Comparison of ENCODE assay signal across 8 mouse cellular contexts in genomic region chr17:5890429-5890828, GRCm38 (mm10). TPM values are rescaled to one million over a fixed set of nuclear protein-coding genes. Genes with fewer than 3 reads are reported as not detected.
DNase-seq lines count a peak whose midpoint lies in the region; ATAC-seq and TF ChIP-seq lines count a peak whose summit lies in the region.

No protein-coding gene starts in this region.

- H3K27me3 ChIP-seq in kidney, adult 2 months (replicated peaks; ENCODE audit: control insufficient read depth, insufficient read depth, low read length): no peaks in the 10 kb centered on the region
- no peaks in the 10 kb centered on the region for H3K27me3 ChIP-seq in kidney, embryonic 15.5 days

- DNase-seq in kidney, adult 2 months: peak; percentile 88
- DNase-seq in adrenal gland, postnatal 4 days (ENCODE audit: low spot score in 2 of 2): peak; percentile 83 to 85
- DNase-seq in heart, postnatal 4 days: peak; percentile 93
- DNase-seq in left cerebral cortex, postnatal 4 days: peak; percentile 78
- peak; percentile 61 to 84 for DNase-seq in natural killer cell, adult 2 months (ENCODE audit: low spot score in 2 of 2)
- peak; percentile 70 for DNase-seq in testis, postnatal 14 days (ENCODE audit: low spot score)

- no peak overlapping the region for H3K4me2 ChIP-seq in kidney, embryonic 15.5 days

- H3K9ac ChIP-seq in kidney, embryonic 15.5 days: no peak overlapping the region

- WGBS in kidney, adult 2 months: 34% methylated on average over 8 of the region's 8 CpGs
- WGBS in kidney, embryonic 15.5 days: 47% methylated on average over 8 of the region's 8 CpGs

- intact Hi-C loops in left cerebral cortex, postnatal 4 days (cut with DNase I): no loop called here

- ATAC-seq in kidney, embryonic 15.5 days (replicated peaks; ENCODE audit: low FRiP score): no peak

- peaks cover 28% of the 10 kb centered on the region for H3K4me1 ChIP-seq in kidney, adult 2 months (ENCODE audit: control insufficient read depth, insufficient read depth, low read length)
- H3K4me1 ChIP-seq in kidney, embryonic 15.5 days: peaks cover 42% of the 10 kb centered on the region
- H3K4me1 ChIP-seq in embryonic fibroblast, embryonic 13.5 days (ENCODE audit: control insufficient read depth, insufficient read depth, low read length): peaks cover 13% of the 10 kb centered on the region

- no peak for TF ChIP-seq POLR2A in kidney, adult 2 months (IDR thresholded peaks at IDR 0.05; ENCODE audit: low read depth, low read length)
- no peak for TF ChIP-seq POLR2A in embryonic fibroblast, embryonic 13.5 days (IDR thresholded peaks at IDR 0.05; ENCODE audit: low read depth, low read length)

- no peak overlapping the region for H3K27ac ChIP-seq in kidney, adult 2 months (ENCODE audit: insufficient read depth, low read depth, low read length)
- H3K27ac ChIP-seq in kidney, embryonic 15.5 days: no peak overlapping the region
- no peak overlapping the region for H3K27ac ChIP-seq in embryonic fibroblast, embryonic 13.5 days (ENCODE audit: insufficient read depth, low read length)

- TF ChIP-seq CTCF in kidney, adult 2 months (conservative IDR thresholded peaks at IDR 0.05; ENCODE audit: insufficient read depth, insufficient read length, low read depth, low read length): peak; percentile 93
- peak; percentile 80 for TF ChIP-seq CTCF in embryonic fibroblast, embryonic 13.5 days (IDR thresholded peaks at IDR 0.05; ENCODE audit: borderline replicate concordance, insufficient read depth, low read length)

- no peaks in the 10 kb centered on the region; the same call in 1 of the 2 replicates for H3K36me3 ChIP-seq in kidney, adult 2 months (ENCODE audit: control insufficient read depth, insufficient read depth, low read length)
- peaks cover 16% of the 10 kb centered on the region for H3K36me3 ChIP-seq in kidney, embryonic 15.5 days

- H3K4me3 ChIP-seq in kidney, adult 2 months (ENCODE audit: insufficient read depth, low read depth, low read length): no peak overlapping the region
- H3K4me3 ChIP-seq in kidney, embryonic 15.5 days (replicated peaks): no peak overlapping the region
- H3K4me3 ChIP-seq in embryonic fibroblast, embryonic 13.5 days (ENCODE audit: insufficient read depth, low read length): no peak overlapping the region

- no peaks in the 10 kb centered on the region for H3K9me3 ChIP-seq in kidney, embryonic 15.5 days (replicated peaks)

RNA-seq across cellular contexts. Expression of gene Snx9, which starts 49.3 kb away (rescaled TPM):
- polyA plus RNA-seq in kidney, adult 2 months (2012; rRNA removed): 55.3 and 56.6 TPM in 2 replicates
- polyA plus RNA-seq in kidney, embryonic 15.5 days (2015; fragmentation: Nextera tagmentation; extraction: Ambion mirVana): 34.8 and 36.4 TPM in 2 replicates
- total RNA-seq in adrenal gland, postnatal 4 days (2021): 10 to 100 TPM; 52.0 to 57.6 TPM
- polyA plus RNA-seq in embryonic fibroblast, embryonic 13.5 days (2011; ENCODE audit: insufficient read length, low read depth, missing spikeins): 89.9 and 109 TPM in 2 replicates
- 10 to 100 TPM; 38.0 to 39.0 TPM for total RNA-seq in heart, postnatal 4 days (2021)
- 10 to 100 TPM; 10.2 to 10.4 TPM for total RNA-seq in left cerebral cortex, postnatal 4 days (2021)

RNA-seq across cellular contexts. Expression of gene Synj2, which starts 50.7 kb away (rescaled TPM):
- 1.5 and 1.8 TPM in 2 replicates for polyA plus RNA-seq in kidney, adult 2 months (2012; rRNA removed)
- 3.2 and 3.8 TPM in 2 replicates for polyA plus RNA-seq in kidney, embryonic 15.5 days (2015; fragmentation: Nextera tagmentation; extraction: Ambion mirVana)
- 10 to 100 TPM; 12.4 to 12.8 TPM for total RNA-seq in adrenal gland, postnatal 4 days (2021)
- 19.9 and 22.1 TPM in 2 replicates for polyA plus RNA-seq in embryonic fibroblast, embryonic 13.5 days (2011; ENCODE audit: insufficient read length, low read depth, missing spikeins)
- total RNA-seq in heart, postnatal 4 days (2021): 10 to 100 TPM; 26.5 to 28.6 TPM
- 10 to 100 TPM in 1 of 2 experiments, 1 to 10 TPM in 1; 9.7 to 13.3 TPM for total RNA-seq in left cerebral cortex, postnatal 4 days (2021)
